Mouse (Mus musculus) skeletal muscle tissue, adult 2 months (tissue): ENCODE data around the gene Col8a2.

Experiments
- DNase-seq: peaks from one replicate; pipeline ENCODE4 v3.0.0-alpha.2; 2012; ENCODE audit warnings: low read depth, low spot score

Col8a2 gene

GRCm38 (mm10) chr4:126330295-126330694, 43.7 kb downstream of the Col8a2 start:
- DNase-seq: no peak

- no peak for DNase-seq
Observed at GRCm38 (mm10) chr4:126331751-126332150, 45.2 kb downstream of the Col8a2 start.

- DNase-seq: no peak
Observed at GRCm38 (mm10) chr4:126332358-126332757, 45.8 kb downstream of the Col8a2 start.

- no peak for DNase-seq
Observed at GRCm38 (mm10) chr4:126339461-126339860, 52.9 kb downstream of the Col8a2 start.

GRCm38 (mm10) chr4:126343451-126343850, 56.9 kb downstream of the Col8a2 start:
- no peak for DNase-seq

GRCm38 (mm10) chr4:126360069-126360468, 73.5 kb downstream of the Col8a2 start:
- no peak for DNase-seq
